Mouse (Mus musculus) adrenal gland, postnatal 36 days (tissue): Measurements from ENCODE around the gene Bloc1s3. TPM values are rescaled to one million over a fixed set of nuclear protein-coding genes. Genes with fewer than 3 reads are reported as not detected.

Source experiments
- DNase-seq, 2 experiments: peaks; one replicate each; pipeline ENCODE4 v3.0.0; 2021; ENCODE audit warnings: mixed read lengths in 1 of 2
- total RNA-seq, 2 experiments: library from RNA; stranded (reverse); gene quantifications; 2 replicates each; pipeline ENCODE4 v1.2.3; 2021

Gene Bloc1s3
- total RNA-seq, 2 experiments from 2014 or later: 8.7 to 12.1 TPM

GRCm38 (mm10) chr7:19455186-19455585 lies 53.0 kb downstream of the Bloc1s3 start:
- DNase-seq: no peak

Other genes starting within 250 kb of the Bloc1s3 start
- 10 to 100 TPM; 45.4 to 55.0 TPM for gene Vasp, start 236.6 kb downstream of the Bloc1s3 start, total RNA-seq
- not detected for gene Ppm1n, start 228.3 kb downstream of the Bloc1s3 start, total RNA-seq
- 1 to 10 TPM; 4.6 to 5.1 TPM for gene Rtn2, start 225.7 kb downstream of the Bloc1s3 start, total RNA-seq
- gene Fosb, start 198.3 kb downstream of the Bloc1s3 start, total RNA-seq: 10 to 100 TPM; 11.2 to 23.6 TPM
- 10 to 100 TPM; 33.0 to 38.8 TPM for gene Ercc1, start 163.6 kb downstream of the Bloc1s3 start, total RNA-seq
- 10 to 100 TPM; 11.3 to 12.8 TPM for gene Cd3eap, start 148.9 kb downstream of the Bloc1s3 start, total RNA-seq
- gene Ppp1r13l, start 148.6 kb downstream of the Bloc1s3 start, total RNA-seq: 1 to 10 TPM; 5.8 to 8.9 TPM
- 10 to 100 TPM; 29.7 to 32.8 TPM for gene Ercc2, start 126.4 kb downstream of the Bloc1s3 start, total RNA-seq
- 1 to 10 TPM in 1 of 2 experiments, under 1 TPM in 1; 0.89 to 2.2 TPM for gene Klc3, start 104.3 kb downstream of the Bloc1s3 start, total RNA-seq
- gene Ckm, start 103.6 kb downstream of the Bloc1s3 start, total RNA-seq: under 1 TPM in 1 of 2 experiments, not detected in 1; 0.66 TPM
- gene Mark4, start 49.5 kb downstream of the Bloc1s3 start, total RNA-seq: 10 to 100 TPM; 46.5 to 50.3 TPM
- 10 to 100 TPM; 41.1 to 49.6 TPM for gene Exoc3l2, start 45.0 kb downstream of the Bloc1s3 start, total RNA-seq
- 10 to 100 TPM; 73.1 to 91.1 TPM for gene Trappc6a, start within 50 bp of the Bloc1s3 start, total RNA-seq
- under 1 TPM in 1 of 2 experiments, not detected in 1; 0.17 TPM for gene Nkpd1, start 9.5 kb upstream of the Bloc1s3 start, total RNA-seq
- gene Ppp1r37, start 54.7 kb upstream of the Bloc1s3 start, total RNA-seq: 10 to 100 TPM; 65.5 to 70.2 TPM
- under 1 TPM; 0.33 to 0.36 TPM for gene Zfp296, start 68.9 kb upstream of the Bloc1s3 start, total RNA-seq
- 10 to 100 TPM; 71.8 to 90.6 TPM for gene Gemin7, start 69.2 kb upstream of the Bloc1s3 start, total RNA-seq
- gene Clasrp, start 96.1 kb upstream of the Bloc1s3 start, total RNA-seq: 10 to 100 TPM; 28.1 to 39.7 TPM
- 10 to 100 TPM; 33.6 to 34.7 TPM for gene Relb, start 121.1 kb upstream of the Bloc1s3 start, total RNA-seq
- gene Clptm1, start 156.7 kb upstream of the Bloc1s3 start, total RNA-seq: 100 to 1,000 TPM; 175 to 178 TPM
- 1 to 10 TPM in 1 of 2 experiments, not detected in 1; 1.9 TPM for gene Apoc2, start 169.6 kb upstream of the Bloc1s3 start, total RNA-seq
- gene Gm44805, start 173.1 kb upstream of the Bloc1s3 start, total RNA-seq: under 1 TPM in 1 of 2 experiments, not detected in 1; 0.40 TPM
- gene Apoc4, start 173.1 kb upstream of the Bloc1s3 start, total RNA-seq: 100 to 1,000 TPM in 1 of 2 experiments, 10 to 100 TPM in 1; 42.0 to 110 TPM
- gene Apoc1, start 184.3 kb upstream of the Bloc1s3 start, total RNA-seq: 1,000 to 10,000 TPM in 1 of 2 experiments, 100 to 1,000 TPM in 1; 185 to 1,007 TPM
- gene Apoe, start 190.8 kb upstream of the Bloc1s3 start, total RNA-seq: 1,000 to 10,000 TPM in 1 of 2 experiments, 100 to 1,000 TPM in 1; 927 to 1,142 TPM
- 100 to 1,000 TPM; 124 to 135 TPM for gene Tomm40, start 207.1 kb upstream of the Bloc1s3 start, total RNA-seq
- 100 to 1,000 TPM in 1 of 2 experiments, 10 to 100 TPM in 1; 70.0 to 115 TPM for gene Nectin2, start 242.1 kb upstream of the Bloc1s3 start, total RNA-seq